Mouse (Mus musculus) A20 (cell line): ENCODE measurements around the gene Dexi.

Experiments
- DNase-seq: peaks from one replicate; pipeline ENCODE4 v3.0.0-alpha.2; 2011; ENCODE audit warnings: low read depth, low spot score

Dexi gene

DNA sequence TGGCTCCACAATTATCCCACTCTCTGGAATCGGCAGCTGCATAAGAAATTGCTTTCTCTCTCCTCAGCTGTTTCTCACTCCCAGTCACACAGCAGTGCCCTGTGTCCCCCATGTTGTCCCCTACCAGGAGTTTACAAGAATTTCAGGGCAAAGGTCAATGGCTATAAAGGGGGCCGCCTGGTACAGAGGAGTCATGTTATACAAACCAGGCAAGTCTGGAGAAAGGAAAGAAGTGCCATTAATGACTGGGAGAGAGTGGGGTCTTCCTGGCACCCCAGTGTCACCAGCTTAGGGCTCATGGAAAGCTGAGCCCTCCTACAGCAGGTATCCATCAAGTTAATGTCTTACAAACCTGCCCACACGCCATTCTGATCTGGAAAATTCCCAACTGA is 88.3 kb downstream of the Dexi start:
- DNase-seq = no peak

GRCm38 (mm10) chr16:10453872-10454582 is 88.8 kb downstream of the Dexi start:
- no peak for DNase-seq
